Mouse (Mus musculus): ENCODE results near the gene Hus1b.

The Hus1b gene

GRCm38 (mm10) chr13:30952044-30952443 lies 4.5 kb upstream of the Hus1b start:
- in situ Hi-C loops (cut with MboI, MseI) = no loop called here

GRCm38 (mm10) chr13:30949181-30949580 lies 1.6 kb upstream of the Hus1b start:
- in situ Hi-C loops (cut with MboI, MseI) = no loop called here

- in situ Hi-C loops (cut with MboI, MseI) = no loop called here
Measured at GRCm38 (mm10) chr13:30947129-30947528, 430 bp downstream of the Hus1b start.

- in situ Hi-C loops (cut with MboI, MseI) = no loop called here
Measured at GRCm38 (mm10) chr13:30945788-30946187, 1.8 kb downstream of the Hus1b start.

- in situ Hi-C loops (cut with MboI, MseI) = no loop called here
Measured at GRCm38 (mm10) chr13:30932972-30933371, 14.6 kb downstream of the Hus1b start.

- in situ Hi-C loops (cut with MboI, MseI) = no loop called here
Measured at GRCm38 (mm10) chr13:30931613-30932012, 15.9 kb downstream of the Hus1b start.

GRCm38 (mm10) chr13:30929119-30929518 lies 18.4 kb downstream of the Hus1b start:
- in situ Hi-C loops (cut with MboI, MseI) = no loop called here

- in situ Hi-C loops (cut with MboI, MseI) = no loop called here
Measured at GRCm38 (mm10) chr13:30924269-30924668, 23.3 kb downstream of the Hus1b start.

GRCm38 (mm10) chr13:30921914-30922313 lies 25.6 kb downstream of the Hus1b start:
- in situ Hi-C loops (cut with MboI, MseI) = no loop called here

GRCm38 (mm10) chr13:30913757-30914156 lies 33.8 kb downstream of the Hus1b start:
- in situ Hi-C loops (cut with MboI, MseI) = no loop called here

GRCm38 (mm10) chr13:30913028-30913427 lies 34.5 kb downstream of the Hus1b start:
- in situ Hi-C loops (cut with MboI, MseI) = no loop called here

- in situ Hi-C loops (cut with MboI, MseI) = no loop called here
Measured at GRCm38 (mm10) chr13:30911931-30912625, 35.5 kb downstream of the Hus1b start.

GRCm38 (mm10) chr13:30910889-30911288 lies 36.7 kb downstream of the Hus1b start:
- in situ Hi-C loops (cut with MboI, MseI) = no loop called here

- in situ Hi-C loops (cut with MboI, MseI) = loop anchor here (5.0 kb wide), 2 partner anchors 175 to 730 kb away; no protein-coding TSS in a partner anchor
Measured at GRCm38 (mm10) chr13:30902286-30902685, 45.3 kb downstream of the Hus1b start.

GRCm38 (mm10) chr13:30901387-30902041 lies 46.0 kb downstream of the Hus1b start:
- in situ Hi-C loops (cut with MboI, MseI) = loop anchor here (5.0 kb wide), 2 partner anchors 176 to 731 kb away; no protein-coding TSS in a partner anchor

Data from T-helper 17 cell (primary cell).